Mouse (Mus musculus): ENCODE measurements around the gene Tmem94. TPM values are rescaled to one million over a fixed set of nuclear protein-coding genes. Genes with fewer than 3 reads are reported as not detected.

The Tmem94 gene
- polyA plus RNA-seq, 1 experiment from 2014 or later, result 25.6 TPM

GRCm38 (mm10) chr11:115776954-115777353, 11.7 kb downstream of the Tmem94 start:
- Histone ChIP-seq H3K9me3 (replicated peaks; ENCODE audit: control insufficient read depth, low read length, poor library complexity, severe bottlenecking) (no peaks in the 10 kb centered on the region), H3K36me3 (ENCODE audit: control insufficient read depth, insufficient read depth, low read length) (no peaks in the 10 kb centered on the region), H3K27ac (ENCODE audit: low read length) (no peak overlapping the region), H3K4me2 (ENCODE audit: low read length) (no peak overlapping the region), H3K27me3 (ENCODE audit: control insufficient read depth, insufficient read depth, low read depth, low read length) (no peaks in the 10 kb centered on the region), H3K4me1 (ENCODE audit: control insufficient read depth, insufficient read depth, low read length) (peaks cover 37% of the 10 kb centered on the region), H3K9ac (ENCODE audit: low read depth, low read length) (no peak overlapping the region), H3K4me3 (ENCODE audit: low read depth, low read length) (no peak overlapping the region)
- 48% methylated on average over 9 of the region's 9 CpGs for WGBS
- ATAC-seq, result no peak

- Histone ChIP-seq H3K4me2 (ENCODE audit: low read length) (no peak overlapping the region), H3K4me3 (ENCODE audit: low read depth, low read length) (no peak overlapping the region), H3K9me3 (replicated peaks; ENCODE audit: control insufficient read depth, low read length, poor library complexity, severe bottlenecking) (no peaks in the 10 kb centered on the region), H3K36me3 (ENCODE audit: control insufficient read depth, insufficient read depth, low read length) (no peaks in the 10 kb centered on the region), H3K27ac (ENCODE audit: low read length) (no peak overlapping the region), H3K27me3 (ENCODE audit: control insufficient read depth, insufficient read depth, low read depth, low read length) (no peaks in the 10 kb centered on the region), H3K9ac (ENCODE audit: low read depth, low read length) (no peak overlapping the region), H3K4me1 (ENCODE audit: control insufficient read depth, insufficient read depth, low read length) (peaks cover 37% of the 10 kb centered on the region)
- no peak for ATAC-seq
- WGBS, result 79% methylated on average over 17 of the region's 17 CpGs
These were observed 12.5 kb downstream of the Tmem94 start for GRCm38 (mm10) chr11:115777487-115778335.

GRCm38 (mm10) chr11:115779038-115779571, 13.9 kb downstream of the Tmem94 start:
- Histone ChIP-seq H3K9me3 (replicated peaks; ENCODE audit: control insufficient read depth, low read length, poor library complexity, severe bottlenecking) (no peaks in the 10 kb centered on the region), H3K9ac (ENCODE audit: low read depth, low read length) (0 out of 2 replicates have a peak overlapping the region, but pooled peaks have one; percentile 26), H3K36me3 (ENCODE audit: control insufficient read depth, insufficient read depth, low read length) (no peaks in the 10 kb centered on the region), H3K4me2 (ENCODE audit: low read length) (no peak overlapping the region; the same call in 1 of the 2 replicates), H3K4me3 (ENCODE audit: low read depth, low read length) (no peak overlapping the region), H3K27ac (ENCODE audit: low read length) (peak overlapping the region; percentile 50), H3K4me1 (ENCODE audit: control insufficient read depth, insufficient read depth, low read length) (peaks cover 41% of the 10 kb centered on the region), H3K27me3 (ENCODE audit: control insufficient read depth, insufficient read depth, low read depth, low read length) (no peaks in the 10 kb centered on the region)
- peak; percentile 70 for ATAC-seq
- whole genome bisulfite sequencing, result 13% methylated on average over 9 of the region's 9 CpGs

DNA sequence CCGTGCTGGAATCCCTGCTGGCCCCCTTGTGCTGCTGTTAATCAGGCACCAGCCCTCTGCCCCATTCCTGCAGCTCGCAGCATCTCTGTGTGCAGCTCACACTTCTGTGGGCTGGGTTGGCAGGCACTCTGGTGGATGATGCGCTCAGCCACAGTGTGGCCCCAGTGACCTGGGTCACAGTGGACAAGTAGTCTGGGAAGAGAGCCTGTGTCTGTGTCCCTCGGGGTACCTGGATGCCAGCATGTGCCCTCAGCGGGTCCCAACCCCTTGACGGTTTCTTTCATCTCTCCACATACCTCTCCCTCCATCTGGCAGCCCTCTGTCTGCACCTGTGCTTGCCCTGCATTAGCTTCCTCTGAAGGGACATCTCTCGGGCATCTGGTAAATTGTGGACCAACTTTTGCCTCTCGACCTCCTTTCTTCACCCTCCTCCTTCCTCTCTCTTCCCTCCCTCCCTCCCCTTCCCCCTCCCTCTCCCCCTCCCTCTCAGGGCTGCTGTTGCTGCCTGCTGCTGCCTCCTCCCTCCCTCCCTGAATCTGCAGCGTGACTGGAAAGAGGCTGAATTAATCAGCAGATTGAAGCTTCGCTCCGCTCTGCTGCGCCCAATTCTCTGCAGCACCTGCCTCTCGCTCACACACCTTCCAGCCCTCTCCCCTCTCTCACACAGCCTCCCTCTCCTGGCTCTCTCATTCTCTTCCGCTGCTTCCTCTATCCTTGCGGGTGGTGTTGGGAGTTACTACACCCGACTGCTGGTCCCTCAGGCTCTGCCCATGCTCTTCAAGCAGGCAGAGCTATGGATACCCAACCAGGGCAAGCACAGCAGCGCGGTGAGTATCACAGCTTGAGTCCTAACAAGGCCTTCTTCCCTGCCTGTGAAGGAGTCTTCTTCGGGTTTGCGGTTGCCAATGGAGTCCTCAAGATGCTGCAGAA, 15.2 kb downstream of the Tmem94 start:
- Histone ChIP-seq H3K4me1 (ENCODE audit: control insufficient read depth, insufficient read depth, low read length) (peaks cover 38% of the 10 kb centered on the region), H3K4me3 (ENCODE audit: low read depth, low read length) (peak overlapping the region; percentile 27), H3K27ac (ENCODE audit: low read length) (peak overlapping the region; percentile 74), H3K9ac (ENCODE audit: low read depth, low read length) (peak overlapping the region; percentile 51), H3K27me3 (ENCODE audit: control insufficient read depth, insufficient read depth, low read depth, low read length) (no peaks in the 10 kb centered on the region), H3K36me3 (ENCODE audit: control insufficient read depth, insufficient read depth, low read length) (no peaks in the 10 kb centered on the region), H3K9me3 (replicated peaks; ENCODE audit: control insufficient read depth, low read length, poor library complexity, severe bottlenecking) (no peaks in the 10 kb centered on the region), H3K4me2 (ENCODE audit: low read length) (peak overlapping the region; percentile 42)
- ATAC-seq, result peak; percentile 72
- 6% methylated on average over 20 of the region's 20 CpGs for WGBS

DNA sequence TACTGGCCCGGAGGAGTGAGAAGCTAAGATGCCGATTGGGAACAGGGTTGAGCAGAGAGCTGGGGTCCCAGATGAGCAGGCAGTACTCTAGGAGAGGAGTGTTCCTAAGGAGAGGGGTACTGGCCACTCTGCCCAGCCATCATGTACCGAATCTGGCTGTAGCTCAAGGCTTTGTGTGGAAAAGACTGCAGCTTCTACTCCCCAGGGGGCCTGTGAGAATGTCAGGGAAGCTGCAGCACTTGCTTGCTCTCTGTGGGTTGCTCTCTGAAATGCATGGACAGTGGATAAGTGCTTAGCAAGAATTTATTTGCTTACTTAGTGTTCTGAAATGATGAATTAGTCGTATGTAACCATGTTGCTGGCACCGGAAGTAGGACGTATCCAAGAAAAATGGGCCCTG, 21.2 kb downstream of the Tmem94 start:
- Histone ChIP-seq H3K9me3 (replicated peaks; ENCODE audit: control insufficient read depth, low read length, poor library complexity, severe bottlenecking) (no peaks in the 10 kb centered on the region), H3K27me3 (ENCODE audit: control insufficient read depth, insufficient read depth, low read depth, low read length) (no peaks in the 10 kb centered on the region), H3K4me2 (ENCODE audit: low read length) (no peak overlapping the region), H3K27ac (ENCODE audit: low read length) (no peak overlapping the region; the same call in 1 of the 2 replicates), H3K36me3 (ENCODE audit: control insufficient read depth, insufficient read depth, low read length) (peaks cover 13% of the 10 kb centered on the region; the same call in 1 of the 2 replicates), H3K4me1 (ENCODE audit: control insufficient read depth, insufficient read depth, low read length) (peaks cover 6% of the 10 kb centered on the region), H3K9ac (ENCODE audit: low read depth, low read length) (no peak overlapping the region), H3K4me3 (ENCODE audit: low read depth, low read length) (no peak overlapping the region)
- WGBS, result 66% methylated on average over 6 of the region's 6 CpGs
- no peak for ATAC-seq

- no peaks in the 10 kb centered on the region for H3K27me3 ChIP-seq (ENCODE audit: control insufficient read depth, insufficient read depth, low read depth, low read length)
- no peaks in the 10 kb centered on the region for H3K9me3 ChIP-seq (replicated peaks; ENCODE audit: control insufficient read depth, low read length, poor library complexity, severe bottlenecking)
- H3K27ac ChIP-seq (ENCODE audit: low read length), result no peak overlapping the region
- 0 out of 2 replicates have a peak, but pooled peaks cover 2% of the 10 kb centered on the region for H3K4me1 ChIP-seq (ENCODE audit: control insufficient read depth, insufficient read depth, low read length)
- 84% methylated on average over 7 of the region's 7 CpGs for WGBS
- H3K36me3 ChIP-seq (ENCODE audit: control insufficient read depth, insufficient read depth, low read length), result peaks cover 36% of the 10 kb centered on the region
- H3K4me2 ChIP-seq (ENCODE audit: low read length), result no peak overlapping the region
- no peak overlapping the region for H3K9ac ChIP-seq (ENCODE audit: low read depth, low read length)
- H3K4me3 ChIP-seq (ENCODE audit: low read depth, low read length), result no peak overlapping the region
- ATAC-seq, result no peak
These were observed 24.6 kb downstream of the Tmem94 start for GRCm38 (mm10) chr11:115789787-115790186.

GRCm38 (mm10) chr11:115791919-115792318, 26.7 kb downstream of the Tmem94 start:
- ATAC-seq, result no peak
- H3K4me3 ChIP-seq (ENCODE audit: low read depth, low read length), result no peak overlapping the region
- no peak overlapping the region for H3K27ac ChIP-seq (ENCODE audit: low read length)
- no peak overlapping the region for H3K4me2 ChIP-seq (ENCODE audit: low read length)
- H3K4me1 ChIP-seq (ENCODE audit: control insufficient read depth, insufficient read depth, low read length), result no peaks in the 10 kb centered on the region
- peaks cover 42% of the 10 kb centered on the region for H3K36me3 ChIP-seq (ENCODE audit: control insufficient read depth, insufficient read depth, low read length)
- no peaks in the 10 kb centered on the region for H3K9me3 ChIP-seq (replicated peaks; ENCODE audit: control insufficient read depth, low read length, poor library complexity, severe bottlenecking)
- no peak overlapping the region for H3K9ac ChIP-seq (ENCODE audit: low read depth, low read length)
- no peaks in the 10 kb centered on the region for H3K27me3 ChIP-seq (ENCODE audit: control insufficient read depth, insufficient read depth, low read depth, low read length)
- WGBS, result 94% methylated on average over 16 of the region's 16 CpGs

DNA sequence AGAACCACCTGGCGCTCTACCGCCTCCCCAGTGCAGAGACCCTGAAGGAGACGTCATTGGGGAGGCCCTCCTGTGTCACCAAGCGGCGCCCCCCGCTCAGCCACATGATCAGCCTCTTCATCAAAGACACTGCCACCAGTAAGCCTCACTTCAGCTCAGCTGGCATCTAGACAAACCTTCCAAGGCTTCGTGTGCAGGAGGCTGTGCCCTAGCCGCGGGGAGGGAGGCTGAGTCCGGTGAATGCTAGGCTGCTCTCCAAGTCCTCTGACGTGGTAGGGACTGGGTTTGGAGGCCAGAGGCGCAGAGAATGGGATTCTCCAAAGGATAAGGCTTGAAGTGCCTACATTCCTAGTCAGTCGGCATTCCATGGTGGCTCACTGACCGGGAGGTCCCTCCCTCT, 27.1 kb downstream of the Tmem94 start:
- Histone ChIP-seq H3K36me3 (ENCODE audit: control insufficient read depth, insufficient read depth, low read length) (peaks cover 46% of the 10 kb centered on the region), H3K9me3 (replicated peaks; ENCODE audit: control insufficient read depth, low read length, poor library complexity, severe bottlenecking) (no peaks in the 10 kb centered on the region), H3K4me2 (ENCODE audit: low read length) (no peak overlapping the region), H3K27ac (ENCODE audit: low read length) (no peak overlapping the region), H3K4me1 (ENCODE audit: control insufficient read depth, insufficient read depth, low read length) (no peaks in the 10 kb centered on the region), H3K27me3 (ENCODE audit: control insufficient read depth, insufficient read depth, low read depth, low read length) (no peaks in the 10 kb centered on the region), H3K4me3 (ENCODE audit: low read depth, low read length) (no peak overlapping the region), H3K9ac (ENCODE audit: low read depth, low read length) (no peak overlapping the region)
- no peak for ATAC-seq
- WGBS, result 83% methylated on average over 14 of the region's 14 CpGs
